In the genomic region with DNA sequence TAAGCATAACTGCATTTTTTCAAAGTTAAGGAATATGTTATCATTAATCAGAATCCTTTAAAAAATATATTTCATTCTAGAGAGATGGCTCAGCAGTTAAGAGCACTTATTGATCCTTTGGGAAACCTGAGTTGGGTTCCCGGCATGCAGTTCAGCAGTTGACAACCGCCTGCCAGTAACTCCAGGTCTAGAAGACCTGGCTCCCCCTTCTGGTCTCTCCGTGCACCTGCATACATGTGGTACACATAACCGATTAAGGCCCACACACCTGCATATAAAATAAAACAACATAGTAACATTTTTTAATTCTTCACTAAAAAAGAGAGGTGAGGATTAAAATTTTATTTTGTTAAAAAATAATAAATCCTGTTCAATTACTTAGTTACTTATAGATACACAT, we compare ENCODE assay signal across 20 mouse cellular contexts.
DNase-seq lines count a peak whose midpoint lies in the region; TF ChIP-seq lines count a peak whose summit lies in the region.
"Had no signal": no experiment of that assay in that cellular context is flagged by ENCODE, and none has a peak within 500 bp of the region (broad histone marks: within the 10 kb centered on the region; RNA-seq: fewer than 3 reads in every experiment).

No protein-coding gene starts in this region.

- 0 out of 2 replicates have a peak, but pooled peaks have one; percentile 21 for TF ChIP-seq CTCF in layer of hippocampus, adult 2 months (conservative IDR thresholded peaks at IDR 0.05)
- peak; percentile 15; the same call in 1 of the 2 replicates for TF ChIP-seq CTCF in testis, adult 2 months (IDR thresholded peaks at IDR 0.05; ENCODE audit: control insufficient read depth, insufficient read depth, insufficient replicate concordance, low read depth, low read length)
- TF ChIP-seq CTCF in MEL (IDR thresholded peaks at IDR 0.05 in 2 of 3, conservative IDR thresholded peaks at IDR 0.05 in 1 of 3; ENCODE audit: control insufficient read depth in 1 of 3, insufficient read depth in 1 of 3, low read depth in 2 of 3, low read length in 3 of 3, poor library complexity in 1 of 3, severe bottlenecking in 1 of 3), result peak in 1 of 3 experiments; percentile 24; a peak in 2 of 6 replicates
- 0 out of 2 replicates have a peak, but pooled peaks have one; percentile 1 for TF ChIP-seq CTCF in brain, embryonic 14.5 days (IDR thresholded peaks at IDR 0.05; ENCODE audit: borderline replicate concordance, extremely low read depth, insufficient read depth, insufficient read length)

- TF ChIP-seq RAD21 in MEL (IDR thresholded peaks at IDR 0.05; ENCODE audit: low read depth, low read length), result no peak; the same call in 1 of the 2 replicates

- no peak overlapping the region for H3K27ac ChIP-seq in layer of hippocampus, adult 2 months
- no peak overlapping the region for H3K27ac ChIP-seq in testis, adult 2 months (ENCODE audit: control insufficient read depth, insufficient read depth, low read depth, low read length)
- H3K27ac ChIP-seq in MEL (ENCODE audit: control insufficient read depth, low read depth, low read length), result no peak overlapping the region
- H3K27ac ChIP-seq: embryonic facial prominence, embryonic 10.5 days; forebrain, embryonic 13.5 days; gastrocnemius, adult 2 months; heart, embryonic 10.5 days; heart, embryonic 15.5 days; hindbrain, embryonic 14.5 days had no signal

- H3K4me1 ChIP-seq in testis, adult 2 months (ENCODE audit: control insufficient read depth, insufficient read depth, low read length), result no peaks in the 10 kb centered on the region
- H3K4me1 ChIP-seq in MEL (ENCODE audit: control insufficient read depth in 1 of 2, insufficient read depth in 2 of 2, low read length in 2 of 2), result no peaks in the 10 kb centered on the region

- H3K4me3 ChIP-seq in layer of hippocampus, adult 2 months, result no peak overlapping the region
- no peak overlapping the region for H3K4me3 ChIP-seq in testis, adult 2 months (ENCODE audit: control insufficient read depth, low read depth, low read length)
- H3K4me3 ChIP-seq in MEL (ENCODE audit: control insufficient read depth in 1 of 2, insufficient read depth in 1 of 2, low read depth in 2 of 2, low read length in 2 of 2), result no peak overlapping the region
- H3K4me3 ChIP-seq: embryonic facial prominence, embryonic 10.5 days; forebrain, embryonic 13.5 days; gastrocnemius, adult 2 months; heart, embryonic 10.5 days; heart, embryonic 15.5 days had no signal

- H3K9ac ChIP-seq in MEL (ENCODE audit: control insufficient read depth, low read depth, low read length, poor library complexity, severe bottlenecking), result no peak overlapping the region
- H3K9ac ChIP-seq: forebrain, embryonic 13.5 days; heart, embryonic 15.5 days; hindbrain, embryonic 14.5 days had no signal

- no peaks in the 10 kb centered on the region for H3K27me3 ChIP-seq in testis, adult 2 months (ENCODE audit: control insufficient read depth, insufficient read depth, low read length)
- peaks cover 0 to 1% of the 10 kb centered on the region in 2 experiments; a peak in 1 of 4 replicates for H3K27me3 ChIP-seq in MEL (ENCODE audit: control insufficient read depth in 1 of 2, insufficient read depth in 2 of 2, low read length in 2 of 2)
- H3K27me3 ChIP-seq: CH12.LX; heart, embryonic 15.5 days had no signal

- TF ChIP-seq EP300 in MEL (IDR thresholded peaks at IDR 0.05; ENCODE audit: low read depth in 1 of 2, low read length in 2 of 2), result no peak

- H3K79me2 ChIP-seq in MEL (ENCODE audit: control insufficient read depth, insufficient read depth, low read length, poor library complexity), result no peaks in the 10 kb centered on the region

- H3K36me3 ChIP-seq in testis, adult 2 months (ENCODE audit: control insufficient read depth, insufficient read depth, low read length), result no peaks in the 10 kb centered on the region
- no peaks in the 10 kb centered on the region for H3K36me3 ChIP-seq in MEL (ENCODE audit: control insufficient read depth in 1 of 2, insufficient read depth in 2 of 2, low read length in 2 of 2)
- H3K36me3 ChIP-seq: embryonic facial prominence, embryonic 10.5 days; heart, embryonic 10.5 days; heart, embryonic 15.5 days had no signal

- H3K9me3 ChIP-seq in MEL (replicated peaks; ENCODE audit: insufficient read depth, low read length), result no peaks in the 10 kb centered on the region
- H3K9me3 ChIP-seq: embryonic facial prominence, embryonic 10.5 days; heart, embryonic 10.5 days; heart, embryonic 15.5 days had no signal

- no peak for DNase-seq in layer of hippocampus, adult 2 months (ENCODE audit: low spot score in 2 of 2)
- DNase-seq in layer of hippocampus, adult 11-12 months (ENCODE audit: low spot score), result no peak
- DNase-seq in testis, postnatal 10 days (ENCODE audit: low spot score), result no peak
- no peak for DNase-seq in MEL (ENCODE audit: low read depth, low spot score)
- no peak for DNase-seq in brain, embryonic 14.5 days (ENCODE audit: low read depth)
- DNase-seq in gastrocnemius, postnatal 4 days (ENCODE audit: low spot score in 2 of 2), result no peak
- DNase-seq in ovary, postnatal 14 days (ENCODE audit: low spot score), result no peak
- DNase-seq: adrenal gland, postnatal 14 days; cerebellum, adult 18-20 months; cerebellum, adult 9-11 months; gastrocnemius, adult 2 months; gastrocnemius, postnatal 25 days; heart, postnatal 14 days had no signal

- TF ChIP-seq POLR2A in testis, adult 2 months (IDR thresholded peaks at IDR 0.05; ENCODE audit: control insufficient read depth, low read depth, low read length), result no peak
- TF ChIP-seq POLR2A in MEL (IDR thresholded peaks at IDR 0.05; ENCODE audit: control insufficient read depth in 1 of 2, insufficient read depth in 1 of 2, low read depth in 1 of 2, low read length in 2 of 2, poor library complexity in 1 of 2), result no peak
- no peak for TF ChIP-seq POLR2A in brain, embryonic 14.5 days (IDR thresholded peaks at IDR 0.05; ENCODE audit: borderline replicate concordance, extremely low read depth, insufficient read depth, insufficient read length, poor library complexity, severe bottlenecking)

TF ChIP-seq in MEL, 35 proteins besides CTCF, POLR2A, EP300 and RAD21:
- TF ChIP-seq SMC3 (IDR thresholded peaks at IDR 0.05; ENCODE audit: low read depth, low read length), result peak; percentile 27; the same call in 1 of the 2 replicates
- TF ChIP-seq BHLHE40 (IDR thresholded peaks at IDR 0.05; ENCODE audit: borderline replicate concordance, low read depth, low read length), result no peak
- no peak for TF ChIP-seq MYC (IDR thresholded peaks at IDR 0.05; ENCODE audit: low read depth, low read length)
TF ChIP-seq in MEL: peak in this region for 1.
